Mouse (Mus musculus) heart, embryonic 16.5 days (tissue): ENCODE results near the gene Madcam1. TPM values are rescaled to one million over a fixed set of nuclear protein-coding genes. Genes with fewer than 3 reads are reported as not detected.
A peak's percentile ranks its signal among the peaks of the same experiment; 100 is the strongest.

Source experiments
- ATAC-seq: fragments of 200-750 bp; cut with Nextera tagmentation; replicated peaks from 2 replicates; pipeline ENCODE4 v1.8.0; 2017; ENCODE audit warnings: moderate number of reproducible peaks; ENCODE audit not compliant: insufficient read depth, low FRiP score; ENCODE audit errors: extremely low read depth
- H3K27ac ChIP-seq: fragments of 300-500 bp; sonication (generic); 2 replicates; pipeline ENCODE4 v1.5.1; 2014; ENCODE audit warnings: mild to moderate bottlenecking, low read length, control low read depth, moderate library complexity
- H3K27me3 ChIP-seq: fragments of 300-500 bp; sonication (generic); 2 replicates; pipeline ENCODE4 v1.6.1; 2014; ENCODE audit warnings: low read length, mixed read lengths; ENCODE audit not compliant: control insufficient read depth, insufficient read depth
- H3K36me3 ChIP-seq: fragments of 300-500 bp; sonication (generic); 2 replicates; pipeline ENCODE4 v1.6.1; 2014; ENCODE audit not compliant: control insufficient read depth, insufficient read depth
- H3K4me1 ChIP-seq: fragments of 300-500 bp; sonication (generic); 2 replicates; pipeline ENCODE4 v1.6.1; 2014; ENCODE audit warnings: low read length, mixed read lengths; ENCODE audit not compliant: control insufficient read depth, insufficient read depth
- H3K4me2 ChIP-seq: fragments of 300-500 bp; sonication (generic); 2 replicates; pipeline ENCODE4 v1.6.1; 2014; ENCODE audit warnings: low read depth, mild to moderate bottlenecking, control low read depth, low read length
- H3K4me3 ChIP-seq: fragments of 300-500 bp; sonication (generic); 2 replicates; pipeline ENCODE4 v1.5.1; 2014; ENCODE audit warnings: mild to moderate bottlenecking, control low read depth, low read length
- H3K9ac ChIP-seq: fragments of 300-500 bp; sonication (generic); 2 replicates; pipeline ENCODE4 v1.6.1; 2014; ENCODE audit warnings: low read length, control low read depth
- H3K9me3 ChIP-seq: fragments of 300-500 bp; sonication (generic); replicated peaks from 2 replicates; pipeline ENCODE4 v1.6.1; 2016; ENCODE audit warnings: low read length; ENCODE audit not compliant: control insufficient read depth
- WGBS: fragments of 180-500 bp; shearing (Covaris S2); extraction: QIAGEN DNeasy Blood & Tissue Kit; methylation state at CpG from one replicate; pipeline ENCODE4 v1.1.7; 2014; 5-methylcytosine and 5-hydroxymethylcytosine counted together
- polyA plus RNA-seq: library from polyadenylated mRNA; unstranded; fragments of >200 nt; fragmentation: Nextera tagmentation; extraction: Ambion mirVana; gene quantifications from 2 replicates; pipeline ENCODE4 v1.2.1, GENCODE M21; 2015

Gene Madcam1
- polyA plus RNA-seq, 1 experiment from 2014 or later = 1.8 TPM

GRCm38 (mm10) chr10:79717640-79718357 is 53.4 kb downstream of the Madcam1 start:
- Histone ChIP-seq H3K27ac (no peak overlapping the region), H3K4me2 (peak overlapping the region; percentile 82), H3K9ac (no peak overlapping the region), H3K9me3 (no peaks in the 10 kb centered on the region), H3K27me3 (peaks cover 44% of the 10 kb centered on the region), H3K4me1 (peaks cover 8% of the 10 kb centered on the region), H3K4me3 (peak overlapping the region; percentile 62; the same call in 1 of the 2 replicates), H3K36me3 (no peaks in the 10 kb centered on the region)
- no peak for ATAC-seq
- 4% methylated on average over 42 of the region's 43 CpGs for WGBS

Other genes with a start within 250 kb of the Madcam1 start
- not detected in 2 replicates for gene Vmn2r83, start 195.8 kb upstream of the Madcam1 start, polyA plus RNA-seq
- gene Plpp2, start 130.8 kb upstream of the Madcam1 start, polyA plus RNA-seq = 6.7 and 9.8 TPM in 2 replicates
- gene Mier2, start 109.4 kb upstream of the Madcam1 start, polyA plus RNA-seq = 26.5 and 28.1 TPM in 2 replicates
- gene Theg, start 77.2 kb upstream of the Madcam1 start, polyA plus RNA-seq = not detected in 2 replicates
- gene C2cd4c, start 50.5 kb upstream of the Madcam1 start, polyA plus RNA-seq = 0.05 TPM in 1 of 2 replicates, not detected in the other
- gene Shc2, start 26.6 kb upstream of the Madcam1 start, polyA plus RNA-seq = 2.0 and 2.6 TPM in 2 replicates
- gene Odf3l2, start 18.8 kb upstream of the Madcam1 start, polyA plus RNA-seq = not detected in 2 replicates
- gene Tpgs1, start 4.8 kb downstream of the Madcam1 start, polyA plus RNA-seq = 45.5 and 47.0 TPM in 2 replicates
- 98.0 and 101 TPM in 2 replicates for gene Cdc34, start 17.6 kb downstream of the Madcam1 start, polyA plus RNA-seq
- 1.1 and 1.3 TPM in 2 replicates for gene Gzmm, start 24.5 kb downstream of the Madcam1 start, polyA plus RNA-seq
- 1,046 and 1,072 TPM in 2 replicates for gene Bsg, start 39.9 kb downstream of the Madcam1 start, polyA plus RNA-seq
- gene Hcn2, start 52.1 kb downstream of the Madcam1 start, polyA plus RNA-seq = not detected in 2 replicates
- gene Polrmt, start 82.0 kb downstream of the Madcam1 start, polyA plus RNA-seq = 36.1 and 36.3 TPM in 2 replicates
- 0.13 TPM in 1 of 2 replicates, not detected in the other for gene Fgf22, start 90.5 kb downstream of the Madcam1 start, polyA plus RNA-seq
- 56.0 and 57.4 TPM in 2 replicates for gene Rnf126, start 102.4 kb downstream of the Madcam1 start, polyA plus RNA-seq
- gene Fstl3, start 112.7 kb downstream of the Madcam1 start, polyA plus RNA-seq = 22.6 and 26.7 TPM in 2 replicates
- 2.9 and 7.9 TPM in 2 replicates for gene Prss57, start 126.4 kb downstream of the Madcam1 start, polyA plus RNA-seq
- 59.6 and 67.6 TPM in 2 replicates for gene Palm, start 129.0 kb downstream of the Madcam1 start, polyA plus RNA-seq
- 1.8 and 1.9 TPM in 2 replicates for gene Misp, start 156.4 kb downstream of the Madcam1 start, polyA plus RNA-seq
- gene Ptbp1, start 189.9 kb downstream of the Madcam1 start, polyA plus RNA-seq = 125 and 146 TPM in 2 replicates
- gene Prtn3, start 209.9 kb downstream of the Madcam1 start, polyA plus RNA-seq = 1.2 and 1.9 TPM in 2 replicates
- gene Plppr3, start 210.1 kb downstream of the Madcam1 start, polyA plus RNA-seq = 9.1 and 9.8 TPM in 2 replicates
- 0.20 and 1.1 TPM in 2 replicates for gene Elane, start 221.7 kb downstream of the Madcam1 start, polyA plus RNA-seq
- gene Cfd, start 226.3 kb downstream of the Madcam1 start, polyA plus RNA-seq = not detected in 2 replicates
- 44.9 and 45.2 TPM in 2 replicates for gene Med16, start 244.4 kb downstream of the Madcam1 start, polyA plus RNA-seq
- gene Gm26602, start 246.3 kb downstream of the Madcam1 start, polyA plus RNA-seq = 2.4 and 13.2 TPM in 2 replicates